Mouse (Mus musculus) kidney, adult 2 months (tissue): ENCODE data around the gene Rpp21. TPM values are rescaled to one million over a fixed set of nuclear protein-coding genes. Genes with fewer than 3 reads are reported as not detected.

Experiments used
- DNase-seq: peaks from one replicate; pipeline ENCODE4 v3.0.0; 2021
- H3K27ac ChIP-seq: fragments of 200-500 bp; 2 replicates; pipeline ENCODE4 v1.5.1; 2012; ENCODE audit warnings: low read depth, low read length, control low read depth, inconsistent platforms; ENCODE audit not compliant: insufficient read depth
- H3K27me3 ChIP-seq: fragments of 200-500 bp; replicated peaks from 2 replicates; pipeline ENCODE4 v1.6.1; 2012; ENCODE audit warnings: mild to moderate bottlenecking, moderate library complexity, low read length, inconsistent platforms; ENCODE audit not compliant: control insufficient read depth, insufficient read depth
- H3K36me3 ChIP-seq: fragments of 200-500 bp; 2 replicates; pipeline ENCODE4 v1.6.1; 2012; ENCODE audit warnings: mild to moderate bottlenecking, moderate library complexity, low read length, inconsistent platforms; ENCODE audit not compliant: control insufficient read depth, insufficient read depth
- H3K4me1 ChIP-seq: fragments of 200-500 bp; 2 replicates; pipeline ENCODE4 v1.6.1; 2011; ENCODE audit warnings: low read length; ENCODE audit not compliant: control insufficient read depth, insufficient read depth
- H3K4me3 ChIP-seq: fragments of 200-500 bp; 2 replicates; pipeline ENCODE4 v1.5.1; 2011; ENCODE audit warnings: mild to moderate bottlenecking, low read depth, low read length, control low read depth; ENCODE audit not compliant: insufficient read depth
- CTCF ChIP-seq: fragments of 200-500 bp; conservative IDR thresholded peaks from 2 replicates; pipeline ENCODE4 v1.5.1; 2011; ENCODE audit warnings: low read depth, mild to moderate bottlenecking, control low read depth, low read length, moderate library complexity, mixed read lengths; ENCODE audit not compliant: insufficient read depth, insufficient read length
- POLR2A ChIP-seq: fragments of 200-500 bp; IDR thresholded peaks from one replicate; pipeline ENCODE4 v1.6.1; 2011; ENCODE audit warnings: low read depth, low read length, control low read depth
- WGBS: fragments of 180-500 bp; shearing (Covaris S2); methylation state at CpG from one replicate; pipeline ENCODE4 v1.1.7; 2018; 5-methylcytosine and 5-hydroxymethylcytosine counted together
- polyA plus RNA-seq: library from polyadenylated mRNA; depleted of rRNA; stranded (reverse); fragments of >200 nt; gene quantifications from 2 replicates; pipeline ENCODE4 v1.2.3, GENCODE M21; 2012

The Rpp21 gene
- polyA plus RNA-seq, 1 experiment, result 101 TPM

DNA sequence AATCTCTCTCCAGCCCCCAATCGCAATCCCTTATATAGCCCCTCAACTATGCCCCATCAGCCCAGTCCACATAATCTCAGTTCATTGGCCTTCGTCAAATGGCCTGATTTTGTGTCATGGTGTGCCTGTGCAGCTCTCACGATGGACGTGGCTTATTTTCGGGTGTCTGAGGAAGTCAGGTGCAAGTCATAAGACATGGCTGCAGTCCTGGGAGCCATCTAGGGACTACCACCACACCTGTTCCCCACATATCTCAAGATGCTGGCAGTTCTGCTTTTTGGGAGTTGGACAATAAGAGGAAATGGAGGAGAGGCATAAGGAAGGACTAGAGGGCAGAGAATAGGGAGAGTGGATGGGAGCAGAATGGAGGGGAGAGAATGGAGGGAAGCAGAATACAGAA is 24.3 kb downstream of the Rpp21 start:
- no peak overlapping the region for H3K27ac ChIP-seq
- no peak for TF ChIP-seq CTCF
- TF ChIP-seq POLR2A, result no peak
- no peak for DNase-seq
- no peaks in the 10 kb centered on the region for H3K27me3 ChIP-seq
- H3K4me3 ChIP-seq, result no peak overlapping the region
- 83% methylated on average over 5 of the region's 5 CpGs for WGBS
- H3K36me3 ChIP-seq, result no peaks in the 10 kb centered on the region
- no peaks in the 10 kb centered on the region for H3K4me1 ChIP-seq

DNA sequence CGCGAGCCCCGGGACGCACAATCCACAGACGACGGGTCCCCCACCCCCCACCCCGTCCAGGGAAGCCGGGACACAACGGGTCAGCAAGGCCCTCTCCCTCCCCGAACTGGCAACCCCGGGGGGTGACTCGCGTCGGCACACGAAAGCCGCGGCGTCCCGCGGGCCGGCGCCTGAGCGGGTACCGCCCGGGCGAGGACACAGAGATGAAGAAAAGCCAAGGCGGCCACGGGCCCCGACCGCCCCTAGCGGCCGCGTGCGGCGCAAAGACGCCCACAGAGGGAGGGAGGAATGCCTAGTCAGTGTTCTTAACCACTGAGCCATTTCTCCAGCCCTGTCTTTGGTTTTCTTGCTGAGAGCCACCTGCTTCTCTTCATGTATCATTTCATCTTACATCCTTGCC is 26.6 kb downstream of the Rpp21 start:
- Histone ChIP-seq H3K27ac (no peak overlapping the region), H3K4me1 (no peaks in the 10 kb centered on the region), H3K27me3 (no peaks in the 10 kb centered on the region), H3K36me3 (no peaks in the 10 kb centered on the region), H3K4me3 (no peak overlapping the region)
- peak; percentile 70 for DNase-seq
- TF ChIP-seq POLR2A (no peak), CTCF (peak; percentile 62)
- WGBS, result 14% methylated on average over 36 of the region's 36 CpGs

DNA sequence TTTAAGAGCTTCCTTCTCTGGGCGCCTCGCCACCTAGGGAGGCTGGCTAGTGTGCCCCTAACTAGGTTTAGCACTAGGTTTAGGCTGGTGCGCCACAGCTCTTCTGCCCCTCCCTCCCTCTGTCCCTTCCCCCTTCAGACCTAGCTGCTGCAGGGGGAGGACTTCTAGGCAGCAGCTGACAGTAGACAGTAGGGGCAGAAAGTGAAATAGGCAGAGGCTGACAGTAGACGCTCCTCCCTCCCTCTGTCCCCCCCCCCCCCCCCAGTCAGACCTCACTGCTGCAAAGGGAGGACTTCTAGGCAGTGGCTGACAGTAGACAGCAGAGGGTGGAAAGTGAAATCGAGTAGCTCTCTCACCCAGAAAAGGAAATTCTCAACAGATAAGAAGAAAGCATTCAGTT is 28.8 kb downstream of the Rpp21 start:
- WGBS, result 11% methylated on average over 4 of the region's 5 CpGs
- no peaks in the 10 kb centered on the region for H3K27me3 ChIP-seq
- no peak overlapping the region for H3K27ac ChIP-seq
- H3K36me3 ChIP-seq, result no peaks in the 10 kb centered on the region
- H3K4me3 ChIP-seq, result no peak overlapping the region
- H3K4me1 ChIP-seq, result no peaks in the 10 kb centered on the region
- TF ChIP-seq POLR2A (no peak), CTCF (no peak)
- no peak for DNase-seq

DNA sequence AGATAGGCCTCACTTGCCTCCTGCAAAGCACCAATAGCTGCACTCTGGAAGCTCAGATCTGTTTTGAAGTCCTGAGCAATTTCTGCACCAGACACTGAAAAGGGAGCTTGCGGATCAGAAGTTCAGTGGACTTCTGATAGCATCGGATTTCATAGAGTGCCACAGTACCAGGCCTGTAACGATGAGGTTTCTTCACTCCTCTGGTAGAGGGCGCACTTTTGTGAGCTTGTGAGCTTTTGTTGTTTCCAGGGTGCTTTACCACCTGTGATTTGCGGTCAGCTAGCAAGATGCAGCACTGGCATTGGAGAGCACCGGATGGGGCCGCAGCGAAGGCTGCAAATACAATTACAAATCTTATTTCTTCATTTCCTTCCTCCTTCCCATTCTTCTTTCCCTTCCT is 30.9 kb downstream of the Rpp21 start:
- Histone ChIP-seq H3K27me3 (no peaks in the 10 kb centered on the region), H3K27ac (no peak overlapping the region), H3K4me1 (no peaks in the 10 kb centered on the region), H3K36me3 (no peaks in the 10 kb centered on the region), H3K4me3 (no peak overlapping the region)
- peak; percentile 31 for DNase-seq
- 12% methylated on average over 8 of the region's 8 CpGs for WGBS
- TF ChIP-seq CTCF (no peak; the same call in 1 of the 2 replicates), POLR2A (no peak)

DNA sequence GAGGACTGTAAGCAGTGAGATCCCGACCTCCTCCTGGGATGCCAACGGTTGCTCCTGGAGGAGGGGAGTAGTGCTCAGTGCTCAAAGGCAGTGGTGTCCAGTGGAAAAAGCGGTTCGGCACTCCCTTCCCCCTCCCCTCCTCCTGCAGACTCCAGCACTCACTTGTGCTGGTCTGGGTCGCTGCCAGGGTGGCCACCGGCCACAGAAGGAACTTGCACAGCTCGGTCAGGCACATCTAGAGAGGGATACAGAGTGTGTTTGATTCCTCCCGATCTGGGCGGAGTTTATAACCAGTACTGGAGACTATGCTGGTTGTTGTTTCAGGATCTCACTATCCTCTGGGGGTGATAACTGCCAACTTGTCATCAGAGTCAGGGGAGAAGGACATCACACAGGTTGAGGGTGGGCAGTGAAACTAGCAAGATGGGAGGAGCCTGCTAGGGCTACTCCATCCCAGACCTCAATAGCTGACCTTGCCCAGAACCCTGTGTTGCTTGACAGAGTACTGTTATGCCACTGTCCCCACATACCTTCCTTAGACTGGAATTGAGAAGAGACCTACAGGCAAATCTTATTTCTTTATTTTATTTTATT is 32.5 kb downstream of the Rpp21 start:
- WGBS, result 5% methylated on average over 9 of the region's 9 CpGs
- Histone ChIP-seq H3K4me3 (no peak overlapping the region), H3K36me3 (no peaks in the 10 kb centered on the region), H3K27ac (no peak overlapping the region), H3K27me3 (no peaks in the 10 kb centered on the region; the same call in 1 of the 2 replicates), H3K4me1 (no peaks in the 10 kb centered on the region)
- TF ChIP-seq CTCF (no peak), POLR2A (no peak)
- no peak for DNase-seq

DNA sequence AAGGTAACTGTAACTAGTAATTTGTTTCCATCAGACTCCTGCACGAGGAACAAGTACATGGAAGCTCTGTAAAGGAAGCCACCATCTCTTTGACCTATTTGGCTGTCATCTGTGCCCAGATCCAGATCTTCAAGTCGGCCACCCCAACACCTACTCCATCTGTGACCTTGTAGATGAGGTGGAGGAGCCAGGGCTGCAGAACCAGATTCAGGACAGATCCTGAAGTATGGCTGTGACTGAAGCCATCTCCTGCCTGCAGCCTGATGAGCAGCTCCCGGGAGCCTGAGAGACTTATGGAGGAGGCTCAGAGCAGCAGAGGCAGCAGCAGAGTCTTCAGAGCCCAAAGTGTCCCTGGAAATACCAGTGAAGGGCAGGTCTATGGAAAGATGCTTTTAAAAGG is 33.4 kb downstream of the Rpp21 start:
- 44% methylated on average over 3 of the region's 3 CpGs for WGBS
- no peak for DNase-seq
- Histone ChIP-seq H3K4me1 (no peaks in the 10 kb centered on the region), H3K4me3 (no peak overlapping the region), H3K27ac (no peak overlapping the region), H3K27me3 (no peaks in the 10 kb centered on the region; the same call in 1 of the 2 replicates), H3K36me3 (no peaks in the 10 kb centered on the region)
- TF ChIP-seq CTCF, result no peak
- no peak for TF ChIP-seq POLR2A

DNA sequence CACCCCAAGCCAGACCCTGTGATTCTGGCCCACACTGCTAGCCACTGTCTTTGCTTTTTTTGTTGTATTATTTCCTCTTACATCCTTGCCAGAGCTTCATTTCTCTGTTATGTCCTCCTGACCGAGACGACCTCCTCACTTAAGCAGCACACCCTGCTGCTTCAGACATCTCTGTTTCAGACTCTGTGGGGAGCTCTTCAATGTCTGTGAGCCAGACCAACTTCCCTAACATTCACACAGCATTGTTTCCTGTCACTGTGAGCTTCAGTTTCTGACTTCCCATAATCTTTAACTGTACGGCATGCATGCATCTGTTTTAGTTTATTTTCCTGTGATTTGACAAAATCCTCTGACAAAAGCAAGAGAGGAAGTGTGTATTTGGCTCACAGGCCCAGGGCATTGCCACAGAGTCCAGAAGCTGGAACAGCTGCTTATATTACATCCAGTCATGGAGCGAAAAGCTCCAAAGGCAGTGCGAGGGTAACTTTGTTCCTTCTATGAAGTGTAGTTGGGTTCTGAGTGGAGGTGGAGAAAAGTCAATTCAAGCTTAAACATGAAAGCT is 39.2 kb downstream of the Rpp21 start:
- Histone ChIP-seq H3K36me3 (no peaks in the 10 kb centered on the region), H3K4me3 (no peak overlapping the region), H3K4me1 (no peaks in the 10 kb centered on the region), H3K27ac (no peak overlapping the region), H3K27me3 (no peaks in the 10 kb centered on the region; the same call in 1 of the 2 replicates)
- DNase-seq, result no peak
- WGBS, result 61% methylated on average over 5 of the region's 5 CpGs
- TF ChIP-seq CTCF, result no peak
- TF ChIP-seq POLR2A, result no peak

DNA sequence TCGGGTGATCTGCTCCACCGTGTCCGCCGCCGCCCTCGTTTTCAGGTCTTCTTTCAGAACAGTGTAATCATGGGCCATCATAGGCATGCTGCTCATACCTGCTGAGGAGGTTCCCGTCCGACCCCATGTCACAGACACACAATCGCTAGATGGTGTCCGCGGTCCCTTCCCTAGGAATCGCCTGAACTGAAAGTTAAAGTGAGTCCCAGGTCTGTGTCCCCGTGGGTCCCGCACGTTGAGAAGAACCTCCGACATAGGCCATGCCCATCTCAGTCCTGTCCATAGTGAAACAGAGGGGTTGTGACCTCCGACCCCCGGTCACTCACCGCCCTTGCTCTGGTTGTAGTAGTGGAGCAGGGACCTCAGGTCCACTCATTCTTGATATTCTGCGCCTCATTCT is 42.3 kb downstream of the Rpp21 start:
- DNase-seq, result no peak

More for the DNA sequence above, 42.3 kb downstream of the Rpp21 start:
- Histone ChIP-seq H3K27ac (no peak overlapping the region), H3K27me3 (no peaks in the 10 kb centered on the region), H3K4me3 (no peak overlapping the region), H3K4me1 (no peaks in the 10 kb centered on the region), H3K36me3 (no peaks in the 10 kb centered on the region)
- 3% methylated on average over 20 of the region's 20 CpGs for WGBS
- TF ChIP-seq POLR2A (no peak), CTCF (no peak)
